Mouse (Mus musculus) C2C12 (cell line): ENCODE results near the gene Olfr1241.

ENCODE experiments used
- CTCF ChIP-seq: IDR thresholded peaks from one replicate; pipeline ENCODE4 v1.5.1; 2011; ENCODE audit not compliant: control insufficient read depth, insufficient read depth, insufficient read length
- FOSL1 ChIP-seq: IDR thresholded peaks from one replicate; pipeline ENCODE4 v1.8.0; 2011; ENCODE audit warnings: mild to moderate bottlenecking, low read length; ENCODE audit not compliant: poor library complexity, insufficient read depth, severe bottlenecking
- MYOD1 ChIP-seq: IDR thresholded peaks from one replicate; pipeline ENCODE4 v1.6.1; 2011; ENCODE audit warnings: low read depth; ENCODE audit not compliant: control insufficient read depth, insufficient read length
- MYOG ChIP-seq: IDR thresholded peaks from one replicate; pipeline ENCODE4 v1.6.1; 2011; ENCODE audit not compliant: control insufficient read depth, insufficient read length; ENCODE audit errors: extremely low read depth
- USF1 ChIP-seq: IDR thresholded peaks from one replicate; pipeline ENCODE4 v1.6.1; 2011; ENCODE audit warnings: low read depth, mild to moderate bottlenecking, control low read depth, moderate library complexity

DNA sequence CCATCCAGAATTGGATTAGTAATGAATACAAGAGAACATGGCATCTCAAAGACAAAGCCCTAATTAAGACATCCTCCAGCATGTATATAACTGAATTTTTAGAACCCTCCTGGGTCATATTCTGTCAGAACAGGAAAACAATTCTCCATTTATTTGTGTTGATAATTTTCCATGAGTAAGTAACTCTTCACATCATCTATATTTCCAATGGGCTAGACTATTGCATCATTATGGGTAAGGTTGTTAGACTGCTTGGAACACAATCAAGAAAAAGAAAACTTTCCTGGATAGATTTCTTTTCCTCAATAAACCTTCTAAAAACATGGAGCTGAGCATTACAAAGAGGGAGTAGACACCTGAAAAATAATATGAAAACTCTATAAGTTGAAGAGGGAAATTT is at the start of gene Olfr1241:
- no peak for TF ChIP-seq CTCF
- no peak for TF ChIP-seq USF1
- TF ChIP-seq MYOD1 = no peak
- TF ChIP-seq MYOG = no peak
- no peak for TF ChIP-seq FOSL1
